Mouse (Mus musculus): ENCODE results near the gene Prmt7. TPM values are rescaled to one million over a fixed set of nuclear protein-coding genes. Genes with fewer than 3 reads are reported as not detected.

Gene Prmt7
- polyA plus RNA-seq, 1 experiment = 36.7 TPM

DNA sequence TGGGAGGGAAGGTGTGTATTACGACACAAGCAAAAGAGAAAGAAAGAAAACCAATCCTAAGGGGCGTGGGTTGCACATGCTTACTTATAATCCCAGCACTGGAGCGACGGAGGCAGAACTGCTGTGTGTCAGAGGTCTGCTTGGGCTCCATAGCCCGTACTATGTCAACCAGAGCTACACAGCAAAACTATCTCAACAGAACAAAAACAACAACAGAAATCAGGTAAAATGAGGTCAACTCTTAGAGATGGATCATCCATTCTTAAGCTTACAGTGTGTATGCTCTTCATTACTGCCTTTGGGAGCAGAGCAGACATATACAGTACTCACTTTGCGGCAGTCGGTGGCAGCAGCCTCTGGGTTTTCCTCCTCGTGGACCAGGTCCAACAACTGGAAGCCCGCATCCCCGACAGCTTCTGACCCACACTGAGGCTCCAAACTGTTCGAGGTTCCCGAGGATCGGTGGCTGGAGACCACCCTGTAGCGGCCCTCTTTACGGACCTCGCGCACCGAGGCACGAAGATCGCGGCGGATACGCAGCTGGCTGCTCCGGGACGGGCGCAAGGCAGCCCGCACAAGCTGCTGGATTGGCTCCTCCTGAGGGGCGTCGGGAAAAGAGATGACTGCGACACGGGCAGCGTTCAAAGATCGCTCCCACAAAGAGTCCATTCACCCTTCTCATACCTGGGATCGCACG lies 553 bp upstream of the Prmt7 start:
- 1% methylated on average over 35 of the region's 35 CpGs for WGBS
- H3K4me1 ChIP-seq (replicated peaks; ENCODE audit: control insufficient read depth, insufficient read depth, low read length) = 0 out of 2 replicates have a peak, but pooled peaks cover 3% of the 10 kb centered on the region
- DNase-seq = peak; percentile 38
- TF ChIP-seq POLR2A (IDR thresholded peaks at IDR 0.05; ENCODE audit: control insufficient read depth, extremely low read depth, insufficient read depth, low read length, poor library complexity) = no peak
- TF ChIP-seq CTCF (IDR thresholded peaks at IDR 0.05; ENCODE audit: borderline replicate concordance, control insufficient read depth, extremely low read depth, insufficient read depth, low read length, poor library complexity) = no peak
- H3K27ac ChIP-seq (ENCODE audit: control insufficient read depth, insufficient read depth, low read length) = no peak overlapping the region
- H3K36me3 ChIP-seq (ENCODE audit: control insufficient read depth, insufficient read depth, low read length) = no peaks in the 10 kb centered on the region
- H3K27me3 ChIP-seq (ENCODE audit: control insufficient read depth, insufficient read depth, low read length) = no peaks in the 10 kb centered on the region
- peak overlapping the region; percentile 82 for H3K4me3 ChIP-seq (ENCODE audit: control insufficient read depth, insufficient read depth, low read length)

DNA sequence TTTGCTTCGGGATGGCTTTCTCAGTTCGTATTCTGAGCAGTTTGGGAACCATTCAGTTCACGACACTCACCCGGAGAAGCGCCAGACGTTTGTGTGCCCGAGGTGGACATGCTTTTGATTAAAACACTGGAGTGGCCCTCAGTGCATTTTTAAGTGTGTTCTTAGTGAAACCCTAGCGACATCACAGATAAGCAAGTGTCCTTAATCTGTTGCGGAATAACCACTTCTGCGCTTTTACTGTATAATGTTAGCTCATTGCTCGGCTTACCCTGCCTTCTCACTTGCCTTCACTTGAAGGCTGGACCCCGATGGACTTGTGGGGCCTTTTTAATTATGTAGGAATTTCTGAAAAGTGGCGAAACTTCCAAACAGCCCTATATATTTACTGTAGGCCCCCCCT lies 685 bp downstream of the Prmt7 start:
- DNase-seq = no peak
- WGBS = 5% methylated on average over 13 of the region's 13 CpGs
- TF ChIP-seq CTCF (IDR thresholded peaks at IDR 0.05; ENCODE audit: borderline replicate concordance, control insufficient read depth, extremely low read depth, insufficient read depth, low read length, poor library complexity) (no peak), POLR2A (IDR thresholded peaks at IDR 0.05; ENCODE audit: control insufficient read depth, extremely low read depth, insufficient read depth, low read length, poor library complexity) (no peak)

DNA sequence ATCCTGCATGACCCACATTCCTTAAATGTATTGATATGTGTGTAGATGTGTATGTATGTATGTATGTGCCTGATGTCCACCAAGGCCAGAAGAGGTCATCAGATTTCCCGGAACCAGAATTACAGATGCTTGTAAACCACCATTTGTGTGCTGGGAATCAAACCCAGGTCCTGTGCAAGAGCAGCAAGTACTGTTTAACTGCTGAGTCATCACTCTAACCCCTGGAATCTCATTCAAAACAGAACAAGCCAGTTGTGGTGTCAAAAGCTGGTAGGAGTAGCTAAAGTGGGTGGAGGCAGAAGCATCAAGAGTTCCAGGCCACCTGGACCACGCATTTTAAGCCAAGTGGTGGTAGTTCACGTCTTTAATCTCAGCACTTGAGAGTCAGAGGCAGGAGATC lies 3.2 kb downstream of the Prmt7 start:
- H3K27ac ChIP-seq (ENCODE audit: control insufficient read depth, insufficient read depth, low read length) = no peak overlapping the region
- H3K4me1 ChIP-seq (replicated peaks; ENCODE audit: control insufficient read depth, insufficient read depth, low read length) = 0 out of 2 replicates have a peak, but pooled peaks cover 3% of the 10 kb centered on the region
- WGBS = 94% methylated on average over 3 of the region's 3 CpGs
- no peaks in the 10 kb centered on the region for H3K27me3 ChIP-seq (ENCODE audit: control insufficient read depth, insufficient read depth, low read length)
- no peak overlapping the region for H3K4me3 ChIP-seq (ENCODE audit: control insufficient read depth, insufficient read depth, low read length)
- no peaks in the 10 kb centered on the region for H3K36me3 ChIP-seq (ENCODE audit: control insufficient read depth, insufficient read depth, low read length)
- no peak for DNase-seq
- TF ChIP-seq POLR2A (IDR thresholded peaks at IDR 0.05; ENCODE audit: control insufficient read depth, extremely low read depth, insufficient read depth, low read length, poor library complexity) (no peak), CTCF (IDR thresholded peaks at IDR 0.05; ENCODE audit: borderline replicate concordance, control insufficient read depth, extremely low read depth, insufficient read depth, low read length, poor library complexity) (no peak)

More for the DNA sequence above, 685 bp downstream of the Prmt7 start:
- H3K4me1 ChIP-seq (replicated peaks; ENCODE audit: control insufficient read depth, insufficient read depth, low read length) = 0 out of 2 replicates have a peak, but pooled peaks cover 3% of the 10 kb centered on the region
- H3K27ac ChIP-seq (ENCODE audit: control insufficient read depth, insufficient read depth, low read length) = no peak overlapping the region
- peak overlapping the region; percentile 82 for H3K4me3 ChIP-seq (ENCODE audit: control insufficient read depth, insufficient read depth, low read length)
- H3K36me3 ChIP-seq (ENCODE audit: control insufficient read depth, insufficient read depth, low read length) = no peaks in the 10 kb centered on the region
- H3K27me3 ChIP-seq (ENCODE audit: control insufficient read depth, insufficient read depth, low read length) = no peaks in the 10 kb centered on the region

DNA sequence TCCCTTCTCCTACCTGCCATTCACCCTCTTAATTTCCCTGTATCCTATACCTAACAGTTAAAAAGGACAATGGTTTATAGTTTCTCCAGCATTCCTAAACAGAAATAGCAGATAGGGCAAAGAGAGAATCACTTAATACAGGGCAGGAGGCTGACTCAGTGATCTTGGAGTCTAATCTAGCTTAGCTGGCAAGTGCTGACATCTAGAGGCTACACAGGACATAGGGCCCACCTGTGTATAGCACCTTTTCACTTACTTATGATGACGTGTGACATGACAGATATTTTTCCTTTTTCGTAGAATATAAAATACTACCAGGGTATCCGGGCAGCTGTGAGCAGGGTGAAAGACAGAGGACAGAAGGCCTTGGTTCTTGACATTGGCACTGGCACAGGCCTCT lies 8.9 kb downstream of the Prmt7 start:
- 94% methylated on average over 3 of the region's 3 CpGs for WGBS
- Histone ChIP-seq H3K27me3 (ENCODE audit: control insufficient read depth, insufficient read depth, low read length) (no peaks in the 10 kb centered on the region), H3K4me3 (ENCODE audit: control insufficient read depth, insufficient read depth, low read length) (no peak overlapping the region), H3K36me3 (ENCODE audit: control insufficient read depth, insufficient read depth, low read length) (peaks cover 3% of the 10 kb centered on the region), H3K27ac (ENCODE audit: control insufficient read depth, insufficient read depth, low read length) (no peak overlapping the region), H3K4me1 (replicated peaks; ENCODE audit: control insufficient read depth, insufficient read depth, low read length) (no peaks in the 10 kb centered on the region)
- no peak for TF ChIP-seq CTCF (IDR thresholded peaks at IDR 0.05; ENCODE audit: borderline replicate concordance, control insufficient read depth, extremely low read depth, insufficient read depth, low read length, poor library complexity)
- TF ChIP-seq POLR2A (IDR thresholded peaks at IDR 0.05; ENCODE audit: control insufficient read depth, extremely low read depth, insufficient read depth, low read length, poor library complexity) = no peak
- DNase-seq = no peak

DNA sequence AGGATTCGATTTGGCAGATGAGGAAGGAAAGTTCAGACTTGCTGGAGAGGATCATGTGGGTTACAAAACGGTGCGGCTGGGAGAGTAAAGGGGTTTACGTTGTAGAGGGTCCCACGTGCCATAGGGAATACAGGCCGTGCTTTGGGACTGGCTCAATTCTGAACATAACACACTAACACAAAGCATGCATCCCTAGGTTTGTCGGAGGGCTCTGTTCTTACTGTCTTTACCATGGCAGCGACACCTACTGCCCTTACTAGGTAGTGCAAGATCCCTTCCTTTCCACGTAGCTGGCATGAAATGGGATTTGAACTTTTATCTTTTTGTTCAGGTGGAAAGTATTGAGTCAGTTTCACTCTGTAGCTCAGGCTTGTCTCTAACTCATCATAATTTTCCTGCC lies 15.9 kb downstream of the Prmt7 start:
- no peak overlapping the region for H3K4me3 ChIP-seq (ENCODE audit: control insufficient read depth, insufficient read depth, low read length)
- no peaks in the 10 kb centered on the region for H3K4me1 ChIP-seq (replicated peaks; ENCODE audit: control insufficient read depth, insufficient read depth, low read length)
- H3K27me3 ChIP-seq (ENCODE audit: control insufficient read depth, insufficient read depth, low read length) = no peaks in the 10 kb centered on the region
- peak; percentile 47 for DNase-seq
- peaks cover 4% of the 10 kb centered on the region for H3K36me3 ChIP-seq (ENCODE audit: control insufficient read depth, insufficient read depth, low read length)
- no peak overlapping the region for H3K27ac ChIP-seq (ENCODE audit: control insufficient read depth, insufficient read depth, low read length)
- no peak for TF ChIP-seq POLR2A (IDR thresholded peaks at IDR 0.05; ENCODE audit: control insufficient read depth, extremely low read depth, insufficient read depth, low read length, poor library complexity)
- no peak for TF ChIP-seq CTCF (IDR thresholded peaks at IDR 0.05; ENCODE audit: borderline replicate concordance, control insufficient read depth, extremely low read depth, insufficient read depth, low read length, poor library complexity)
- 59% methylated on average over 9 of the region's 9 CpGs for WGBS

DNA sequence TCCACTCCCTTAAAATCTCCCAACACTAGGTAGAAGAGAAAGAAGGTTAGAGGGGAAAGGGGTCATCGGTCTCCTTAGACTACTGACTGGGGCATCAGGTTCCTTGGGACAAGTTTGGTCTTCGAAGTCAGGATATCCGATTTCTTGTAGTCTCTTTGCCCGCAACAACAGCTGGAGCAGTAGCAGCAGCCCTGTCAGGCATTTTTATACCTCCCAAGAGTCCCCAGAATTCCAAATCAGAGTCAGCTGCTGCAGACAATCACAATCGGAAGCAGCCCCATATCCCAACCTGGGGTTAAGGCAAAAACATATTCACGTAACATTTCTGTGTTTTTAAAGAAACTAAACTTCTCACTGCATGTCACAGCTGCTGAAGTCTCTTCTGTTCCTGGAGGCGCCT lies 20.8 kb downstream of the Prmt7 start:
- 94% methylated on average over 7 of the region's 7 CpGs for WGBS
- Histone ChIP-seq H3K27me3 (ENCODE audit: control insufficient read depth, insufficient read depth, low read length) (no peaks in the 10 kb centered on the region), H3K4me3 (ENCODE audit: control insufficient read depth, insufficient read depth, low read length) (no peak overlapping the region), H3K4me1 (replicated peaks; ENCODE audit: control insufficient read depth, insufficient read depth, low read length) (no peaks in the 10 kb centered on the region; the same call in 1 of the 2 replicates), H3K27ac (ENCODE audit: control insufficient read depth, insufficient read depth, low read length) (no peak overlapping the region), H3K36me3 (ENCODE audit: control insufficient read depth, insufficient read depth, low read length) (0 out of 2 replicates have a peak, but pooled peaks cover 4% of the 10 kb centered on the region)
- no peak for TF ChIP-seq CTCF (IDR thresholded peaks at IDR 0.05; ENCODE audit: borderline replicate concordance, control insufficient read depth, extremely low read depth, insufficient read depth, low read length, poor library complexity)
- TF ChIP-seq POLR2A (IDR thresholded peaks at IDR 0.05; ENCODE audit: control insufficient read depth, extremely low read depth, insufficient read depth, low read length, poor library complexity) = no peak
- DNase-seq = no peak

Measured in thymus, adult 2 months (tissue).